Mouse (Mus musculus) lung, postnatal 10 days (tissue): ENCODE data around the gene Kcnj12.

ENCODE experiments used
- DNase-seq: peaks from one replicate; pipeline ENCODE4 v3.0.0; 2021

The Kcnj12 gene

DNA sequence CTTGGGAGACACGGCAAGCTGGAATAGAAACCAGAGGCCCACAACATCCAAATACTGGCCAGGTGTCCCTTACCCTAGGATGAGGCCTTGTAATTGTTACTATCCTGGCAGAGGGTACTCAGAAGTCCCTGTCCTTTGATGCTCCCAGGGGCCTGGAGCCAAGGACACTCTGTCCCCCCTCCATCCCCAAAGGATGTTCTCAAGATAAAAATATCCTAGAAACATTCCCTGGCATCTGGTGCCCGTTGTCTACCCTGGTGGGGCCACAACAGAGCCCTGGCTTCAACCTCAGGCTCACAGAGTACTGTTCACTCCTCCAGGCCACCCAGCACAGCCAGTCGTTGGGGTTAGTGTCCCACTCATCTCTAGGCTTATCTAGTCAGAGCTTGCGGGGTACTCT, 38.3 kb downstream of the Kcnj12 start:
- no peak for DNase-seq

DNA sequence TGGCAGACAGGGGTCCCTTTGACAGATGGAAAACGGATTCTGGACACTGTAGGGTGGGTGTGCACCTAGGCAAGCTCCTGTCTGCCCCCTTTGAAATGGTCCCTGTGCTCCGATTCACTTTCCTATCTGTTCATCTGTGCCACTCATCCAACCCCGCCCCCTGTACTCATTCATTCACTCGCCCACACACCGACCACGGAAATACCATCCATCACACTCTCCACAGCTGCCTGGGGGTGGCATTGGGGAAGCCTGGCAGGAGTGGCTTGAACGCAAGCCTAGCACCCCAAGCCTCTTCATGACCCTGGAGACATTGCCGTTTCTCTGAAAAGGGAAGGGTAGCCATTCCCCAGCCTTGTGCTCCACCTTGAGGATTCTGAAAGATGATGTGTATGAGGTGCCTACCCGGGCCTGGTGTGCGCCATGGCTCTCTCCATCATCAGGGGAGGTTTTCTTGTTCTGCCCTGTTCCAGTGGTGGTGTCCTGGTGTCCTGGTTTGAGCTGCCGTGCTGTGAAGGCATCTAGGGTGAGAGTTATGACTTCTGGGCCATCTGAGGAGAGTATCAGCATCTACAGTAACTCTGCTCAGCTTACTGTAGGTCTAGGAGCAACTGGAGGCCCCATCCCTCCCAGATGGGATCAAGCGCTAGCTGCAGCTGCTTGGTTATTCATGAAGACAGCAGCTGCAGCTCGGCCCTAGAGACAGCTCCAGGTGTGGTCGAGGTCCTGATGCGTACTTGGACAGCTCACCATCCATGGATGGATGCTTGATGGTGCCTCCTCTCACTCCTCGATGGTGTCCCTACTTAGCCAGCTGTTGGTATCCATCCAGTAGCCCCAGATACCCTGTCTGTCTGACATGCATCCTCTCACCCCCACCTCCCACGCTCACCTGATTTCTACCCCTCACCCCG, 40.4 kb downstream of the Kcnj12 start:
- no peak for DNase-seq

DNA sequence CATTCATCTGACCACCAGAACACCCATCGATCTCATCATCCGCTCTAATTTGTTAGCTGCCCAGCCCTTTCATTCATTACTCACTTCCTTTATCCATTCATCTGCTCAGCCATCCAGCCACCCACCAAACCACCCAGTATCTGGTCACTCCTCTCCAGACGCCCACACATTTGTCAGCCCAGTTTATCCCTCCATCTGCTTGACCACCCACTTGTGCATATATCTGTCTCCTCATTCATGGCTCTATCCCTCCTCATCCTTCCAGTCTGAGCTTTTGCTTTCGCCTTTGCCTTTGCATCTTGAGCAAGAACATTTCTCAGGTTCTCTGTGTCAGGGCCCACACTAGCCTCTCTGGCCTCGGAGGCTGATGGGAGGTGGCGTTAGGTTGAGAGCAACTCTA, 41.1 kb downstream of the Kcnj12 start:
- DNase-seq = no peak

DNA sequence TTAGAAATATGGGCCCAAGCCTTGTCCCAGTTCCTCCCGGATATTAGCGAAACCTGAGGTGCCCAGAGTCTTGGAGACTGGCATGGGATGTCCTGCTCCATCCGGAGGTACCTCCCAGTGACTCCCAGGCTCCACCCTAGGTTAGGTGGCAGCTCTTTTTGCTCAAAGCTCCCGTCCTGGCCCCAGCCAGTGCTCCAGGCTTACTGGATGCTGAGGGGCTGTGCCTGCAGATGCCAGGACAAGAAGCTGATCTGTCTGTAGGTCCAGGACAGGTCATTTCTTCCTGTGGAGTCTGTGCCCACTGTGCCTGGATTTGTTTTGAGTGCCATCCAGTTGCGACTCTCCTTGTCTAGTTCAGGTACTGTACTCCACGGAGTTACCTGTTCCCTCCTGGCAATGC, 43.3 kb downstream of the Kcnj12 start:
- no peak for DNase-seq

DNA sequence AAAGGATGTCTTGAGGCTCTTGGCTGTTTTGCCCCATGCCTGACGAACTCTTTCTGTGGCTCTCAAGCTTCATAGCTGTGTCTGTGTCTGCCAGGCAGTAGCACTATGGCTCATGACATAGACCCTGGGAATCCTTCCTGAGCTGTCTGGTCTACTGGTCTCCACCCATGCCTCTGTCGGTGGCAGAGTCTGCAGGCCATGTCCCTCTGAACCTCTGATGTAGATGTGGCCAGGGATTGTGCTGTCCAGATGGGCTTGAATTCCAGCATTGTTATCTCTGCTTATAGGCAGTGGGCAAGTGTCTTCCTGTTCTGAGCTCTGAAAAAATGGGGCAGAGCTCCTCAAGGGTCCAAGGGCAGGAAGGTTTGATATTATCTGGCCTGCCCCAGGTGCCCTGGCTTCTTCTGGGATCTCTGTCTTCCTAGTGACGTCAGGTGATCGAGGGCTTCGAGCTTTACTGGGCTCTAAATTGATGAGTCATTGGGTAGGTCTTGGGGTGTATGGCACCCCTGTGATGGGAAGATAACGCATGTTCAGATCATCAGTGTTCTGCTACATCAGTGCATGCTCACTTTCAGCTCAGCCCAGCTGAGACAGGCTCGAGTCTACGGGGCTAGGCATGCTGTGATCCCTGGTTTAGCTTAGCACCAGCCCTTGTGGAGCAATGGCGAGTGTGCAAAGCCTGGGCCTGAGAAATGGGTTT, 44.9 kb downstream of the Kcnj12 start:
- no peak for DNase-seq

DNA sequence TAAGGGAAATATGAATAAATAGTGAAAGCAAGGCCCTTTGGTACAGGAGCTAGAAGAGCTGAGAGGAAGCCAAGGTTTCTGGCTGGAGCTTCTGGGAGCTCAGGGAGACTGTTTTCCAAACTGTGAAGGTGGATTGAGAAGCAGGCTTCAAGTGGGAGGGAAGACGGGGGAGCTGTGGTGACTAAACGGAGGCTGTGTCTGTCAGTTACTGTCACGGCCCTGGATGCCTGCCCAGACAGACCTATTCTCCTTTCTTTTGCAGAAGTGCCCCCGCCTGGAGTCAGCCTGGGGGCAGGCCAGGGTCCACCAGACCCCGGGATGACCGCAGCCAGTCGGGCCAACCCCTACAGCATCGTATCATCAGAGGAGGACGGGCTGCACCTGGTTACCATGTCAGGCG, 46.5 kb downstream of the Kcnj12 start:
- no peak for DNase-seq

DNA sequence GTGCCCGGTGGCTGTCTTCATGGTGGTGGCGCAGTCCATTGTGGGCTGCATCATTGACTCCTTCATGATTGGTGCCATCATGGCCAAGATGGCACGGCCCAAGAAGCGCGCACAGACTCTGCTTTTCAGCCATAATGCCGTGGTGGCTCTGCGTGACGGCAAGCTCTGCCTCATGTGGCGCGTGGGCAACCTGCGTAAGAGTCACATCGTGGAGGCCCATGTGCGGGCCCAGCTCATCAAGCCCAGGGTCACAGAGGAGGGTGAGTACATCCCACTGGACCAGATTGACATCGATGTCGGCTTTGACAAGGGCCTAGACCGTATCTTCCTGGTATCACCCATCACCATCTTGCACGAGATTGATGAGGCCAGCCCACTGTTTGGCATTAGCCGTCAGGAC, 47.3 kb downstream of the Kcnj12 start:
- DNase-seq = no peak

DNA sequence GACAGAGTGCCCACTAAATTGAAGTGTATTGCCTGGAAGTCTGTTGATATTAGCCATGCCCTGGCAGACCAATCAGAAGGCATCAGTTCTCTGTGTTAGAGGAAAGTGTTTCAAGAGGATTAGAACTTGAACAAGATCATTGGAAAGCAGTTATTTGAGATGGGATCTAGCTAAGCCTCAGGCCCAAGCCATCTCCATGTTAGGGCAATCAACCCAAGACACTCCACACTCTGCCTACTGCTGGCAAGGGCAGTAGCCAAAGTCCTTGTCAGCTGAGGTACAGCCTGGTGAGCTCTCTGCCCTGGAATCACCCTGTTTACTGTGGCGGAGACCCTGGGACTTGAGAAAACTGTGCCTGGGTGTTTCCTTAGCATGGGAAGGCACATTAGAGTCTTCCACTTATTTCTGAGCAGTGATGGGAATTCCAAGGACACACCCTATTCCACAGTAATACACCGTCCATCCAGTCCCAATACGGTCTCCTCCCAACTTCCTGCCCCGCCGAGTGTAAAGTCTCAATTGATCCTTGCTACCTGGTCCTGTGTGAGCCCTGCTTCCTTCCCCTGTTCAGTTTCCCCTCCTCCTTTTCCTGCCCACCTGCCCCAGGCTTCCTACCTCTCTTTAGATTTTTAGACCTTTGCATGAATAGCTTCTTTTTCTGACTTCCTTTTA, 52.4 kb downstream of the Kcnj12 start:
- no peak for DNase-seq

DNA sequence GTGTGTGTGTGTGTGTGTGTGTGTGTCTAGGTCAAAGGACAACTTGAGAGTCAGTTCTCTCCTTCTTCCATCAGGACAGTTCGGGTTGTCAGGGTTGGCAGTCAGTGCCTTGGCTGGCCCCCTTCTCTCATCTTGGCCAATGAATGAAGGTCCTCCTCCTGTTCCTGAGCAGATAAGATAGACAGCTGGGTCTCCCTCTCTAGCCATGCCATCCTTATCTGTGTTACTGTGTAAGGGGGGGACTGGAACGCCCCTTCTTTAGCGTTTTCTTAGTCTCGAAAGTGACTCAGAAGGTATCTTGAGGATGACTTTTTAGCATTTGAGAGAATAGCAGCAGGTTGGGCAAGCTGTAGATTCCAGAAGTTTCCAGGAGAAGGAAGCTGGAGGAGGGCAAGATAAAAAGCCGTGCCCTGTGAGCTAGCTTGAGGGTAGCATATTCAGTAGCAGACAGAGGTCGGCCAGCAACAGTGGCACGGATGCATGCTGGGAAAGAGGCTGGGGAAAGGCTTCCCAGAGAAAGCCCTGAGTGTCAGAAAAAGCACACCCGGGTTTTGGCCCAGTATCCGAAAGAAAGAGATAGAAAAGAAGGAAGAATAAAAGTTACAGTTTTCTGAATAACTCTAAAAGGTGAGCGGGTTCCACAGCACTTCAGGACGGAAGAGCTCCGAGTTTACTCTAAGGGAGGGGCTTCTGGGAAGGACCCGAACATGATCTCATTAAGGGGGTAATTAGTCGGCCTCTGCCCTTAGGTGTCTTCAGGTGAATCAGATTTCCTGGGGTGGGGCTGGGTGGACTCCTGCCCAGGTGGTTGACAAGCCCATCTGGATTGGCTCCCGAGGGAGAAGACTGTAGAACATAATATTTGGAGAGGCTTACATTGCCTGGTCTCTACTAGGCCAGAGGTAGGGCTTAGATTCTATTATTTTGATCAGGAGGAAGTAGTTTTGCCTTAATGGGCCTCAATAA, 53.3 kb downstream of the Kcnj12 start:
- no peak for DNase-seq

DNA sequence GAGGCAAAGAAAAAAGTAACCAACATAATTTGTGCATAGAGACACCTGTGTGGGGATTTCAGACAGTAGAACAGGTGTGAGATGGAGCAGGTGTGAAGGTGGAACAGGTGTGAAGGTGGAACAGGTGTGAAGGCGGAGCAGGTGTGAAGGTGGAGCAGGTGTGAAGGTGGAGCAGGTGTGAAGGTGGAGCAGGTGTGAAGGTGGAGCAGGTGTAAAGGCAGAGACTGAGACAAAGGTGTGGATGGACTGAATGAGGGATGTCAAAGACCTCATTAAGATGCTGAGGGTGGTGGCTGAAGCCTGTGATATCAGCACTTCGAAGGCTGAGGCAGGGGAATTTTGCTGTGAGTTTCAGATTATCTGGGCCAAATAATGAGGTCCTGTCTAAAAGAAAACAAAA, 59.3 kb downstream of the Kcnj12 start:
- no peak for DNase-seq

DNA sequence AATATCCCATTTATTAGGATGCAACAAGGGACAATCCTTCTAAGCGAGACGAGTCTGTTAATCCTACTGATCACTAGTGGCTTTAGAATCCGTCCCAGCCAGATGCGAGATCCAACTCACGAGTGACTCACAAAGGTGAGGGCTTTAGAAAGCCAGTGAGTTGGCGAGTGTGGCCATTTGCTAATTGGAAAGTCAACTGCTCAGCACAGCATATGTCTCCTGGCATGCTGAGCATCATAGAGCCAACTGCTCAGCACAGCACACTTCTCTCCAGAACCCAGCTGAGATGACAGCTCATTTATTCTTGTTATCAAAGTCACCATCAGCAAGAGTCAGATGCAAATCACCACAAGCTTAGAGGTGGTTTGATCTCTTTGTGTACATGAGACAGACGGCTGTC, 67.8 kb downstream of the Kcnj12 start:
- DNase-seq = no peak

DNA sequence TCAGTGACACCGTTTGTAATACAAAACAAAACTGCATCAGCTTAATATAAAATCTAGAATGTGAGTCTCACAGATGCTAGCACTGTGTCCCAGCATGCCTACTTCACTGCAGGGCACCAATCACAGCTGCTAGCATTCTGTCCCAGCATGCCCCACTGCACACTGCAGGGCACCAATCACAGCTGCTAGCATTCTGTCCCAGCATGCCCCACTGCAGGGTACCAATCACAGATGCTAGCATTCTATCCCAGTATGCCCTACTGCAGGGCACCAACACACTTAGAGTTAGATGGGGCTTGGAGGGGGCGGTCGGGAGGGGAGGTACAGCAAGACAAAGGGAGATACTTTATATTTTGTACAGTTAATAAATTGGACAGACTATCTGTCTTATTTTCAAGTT, 68.8 kb downstream of the Kcnj12 start:
- DNase-seq = no peak

DNA sequence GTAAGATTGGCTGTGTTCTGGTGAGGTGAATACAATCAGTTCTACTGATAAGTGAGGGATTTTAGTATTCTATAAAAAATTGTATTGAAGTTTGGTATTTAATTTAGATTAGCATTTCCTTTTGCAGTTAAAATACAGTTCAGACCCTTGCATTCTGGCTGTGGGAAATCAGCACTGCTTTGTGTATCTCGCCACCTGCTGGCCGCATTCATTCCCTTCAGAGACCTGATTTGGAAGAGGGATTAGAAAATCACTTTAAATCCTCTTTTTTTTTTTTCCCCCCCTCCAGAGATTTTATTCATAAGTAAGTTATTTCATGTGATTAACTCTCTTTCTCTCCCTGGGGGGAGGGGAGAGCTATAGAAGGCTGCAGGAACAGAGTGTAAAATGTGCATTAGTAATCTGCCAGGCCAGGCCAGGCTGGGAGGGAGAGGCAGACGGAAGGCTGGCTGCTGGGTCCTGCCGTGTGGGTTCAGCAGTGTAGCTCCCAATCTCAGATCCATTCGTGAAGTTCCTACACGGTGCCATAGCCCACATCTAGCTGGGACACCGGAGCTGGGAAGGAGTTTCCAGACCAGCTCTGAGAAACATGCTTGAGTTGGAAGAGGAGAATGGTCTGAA, 69.4 kb downstream of the Kcnj12 start:
- peak; percentile 84 for DNase-seq

DNA sequence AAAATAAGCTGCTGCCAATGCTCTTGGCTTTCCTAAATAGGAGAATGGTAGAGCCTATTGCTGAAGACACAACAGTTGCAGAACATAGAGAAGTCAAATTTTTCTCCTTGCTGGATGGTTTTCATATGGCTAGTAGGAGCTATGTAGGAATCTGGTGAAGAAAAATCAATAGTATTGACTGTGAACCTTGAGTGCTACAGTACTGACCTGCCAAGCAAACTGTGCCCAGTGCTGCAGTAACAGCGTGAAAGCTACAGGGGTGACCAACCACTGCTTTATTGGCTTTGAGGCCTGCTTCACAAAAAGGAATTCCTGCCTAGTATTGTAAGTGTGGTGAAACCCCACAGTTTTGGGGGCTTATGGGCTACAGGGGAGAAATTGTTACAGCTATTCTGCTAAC, 75.7 kb downstream of the Kcnj12 start:
- no peak for DNase-seq

DNA sequence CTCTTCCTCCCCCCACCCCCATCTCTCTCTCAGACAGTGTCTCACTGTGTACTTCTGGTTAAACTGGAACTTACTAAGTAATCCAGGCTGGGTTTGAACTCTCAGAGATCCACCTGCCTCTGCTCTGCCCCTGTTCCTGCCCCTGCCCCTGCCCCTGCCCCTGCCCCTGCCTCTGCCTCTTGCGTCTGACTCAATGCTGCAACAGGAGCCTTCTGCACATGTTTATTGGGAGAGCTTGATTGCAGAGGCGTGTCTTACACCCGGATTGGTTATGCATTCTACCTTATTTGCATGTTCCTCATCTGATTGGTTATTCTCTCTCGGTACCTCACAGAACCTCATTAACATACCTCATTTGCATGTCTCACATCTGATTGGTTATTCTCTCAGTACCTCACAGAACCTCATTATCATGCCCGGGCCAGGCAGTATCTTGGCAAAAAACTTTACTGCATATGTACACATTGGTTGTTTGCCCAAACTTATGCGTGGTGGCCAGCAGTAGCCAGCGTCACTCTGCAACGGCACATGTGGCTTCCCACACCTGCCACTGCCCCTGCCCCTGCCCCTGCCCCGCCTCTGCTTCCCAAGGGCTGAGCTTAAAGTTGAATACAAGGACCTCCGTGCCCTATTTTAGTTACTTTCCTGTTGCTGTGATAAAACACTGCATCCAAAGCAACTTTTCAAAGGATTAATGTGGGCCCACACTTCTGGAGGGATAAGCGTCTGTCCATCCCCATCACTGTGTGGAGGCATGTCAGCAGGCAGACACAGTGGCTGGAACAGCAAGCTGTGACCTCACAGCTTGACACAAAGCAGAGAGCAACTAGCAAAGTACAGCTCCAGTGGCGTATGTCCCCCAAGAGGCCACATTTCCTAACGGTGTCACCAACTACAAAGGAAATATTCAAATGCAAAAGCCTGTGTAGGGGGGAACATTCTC, 80.3 kb downstream of the Kcnj12 start:
- DNase-seq = no peak

DNA sequence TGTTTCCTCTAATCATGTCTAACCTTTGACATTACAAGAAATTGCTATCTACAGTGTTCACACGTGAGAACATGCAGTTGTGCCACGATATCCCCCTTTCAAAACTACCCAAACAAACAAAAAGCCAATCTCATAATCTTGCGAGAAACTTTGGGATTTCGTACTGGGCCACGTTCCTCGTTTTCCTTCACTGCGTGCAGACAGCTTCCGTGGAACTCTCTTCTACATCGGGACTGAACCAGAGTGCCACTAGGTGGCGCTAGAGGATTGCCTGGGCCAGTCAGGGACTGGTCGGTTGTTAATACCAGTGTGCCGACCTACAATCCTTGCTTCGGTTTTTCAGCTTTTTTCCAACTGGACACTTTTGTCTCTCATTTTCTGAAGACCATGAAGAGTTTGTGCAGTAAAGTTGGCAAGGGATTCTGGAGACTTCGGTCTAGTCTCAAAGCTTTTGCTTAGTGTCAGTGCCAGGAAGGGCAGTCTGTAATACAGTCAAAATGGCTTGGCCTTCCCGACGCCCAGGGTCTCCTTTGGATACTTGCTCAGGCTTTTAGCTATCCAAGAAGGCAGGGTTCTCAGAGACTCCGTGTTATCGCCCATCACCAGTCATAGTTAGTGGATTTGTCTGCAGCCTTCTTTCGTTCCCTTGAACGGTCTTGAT, 82.0 kb downstream of the Kcnj12 start:
- DNase-seq = peak; percentile 94

DNA sequence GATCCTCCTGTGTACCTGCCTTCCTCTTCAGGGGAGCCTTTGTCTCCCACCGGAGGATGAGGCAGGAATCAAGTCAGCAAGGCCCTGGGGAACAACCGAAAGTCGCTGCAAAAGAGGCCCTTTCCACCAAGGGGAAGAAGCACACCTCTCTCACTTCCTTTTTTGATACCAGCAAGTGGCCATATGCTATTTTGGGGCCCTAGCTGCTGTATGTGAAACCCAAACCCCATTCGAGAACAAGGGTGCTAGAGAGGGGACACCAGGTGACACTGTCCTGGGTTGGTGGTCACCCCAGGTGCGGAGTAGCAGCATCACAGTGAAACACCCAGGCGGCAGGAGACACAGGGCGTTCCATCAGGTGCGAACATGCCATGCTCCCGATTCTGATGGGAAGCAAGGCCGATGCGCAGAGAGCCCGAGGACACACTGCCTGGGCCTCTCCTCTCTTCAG, 86.6 kb downstream of the Kcnj12 start:
- DNase-seq = no peak

DNA sequence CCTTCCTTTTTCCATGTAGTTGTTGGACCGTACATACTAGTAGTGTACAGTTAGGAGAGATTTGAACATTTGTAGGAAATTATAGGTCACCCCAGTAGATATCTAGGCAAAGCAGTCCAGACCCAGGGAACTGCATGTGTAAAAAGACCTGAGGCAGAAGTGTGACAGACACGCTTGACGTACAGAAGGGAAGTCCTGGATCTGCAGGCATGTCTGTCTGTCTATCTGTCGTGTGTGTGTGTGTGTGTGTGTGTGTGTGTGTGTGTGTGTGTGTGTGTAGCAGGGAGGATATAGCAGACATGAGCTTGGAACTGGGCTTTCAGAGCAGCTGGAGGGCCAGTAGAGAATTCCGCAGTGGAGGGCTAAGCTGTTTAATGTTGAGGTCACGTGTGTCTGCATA, 87.3 kb downstream of the Kcnj12 start:
- DNase-seq = no peak

DNA sequence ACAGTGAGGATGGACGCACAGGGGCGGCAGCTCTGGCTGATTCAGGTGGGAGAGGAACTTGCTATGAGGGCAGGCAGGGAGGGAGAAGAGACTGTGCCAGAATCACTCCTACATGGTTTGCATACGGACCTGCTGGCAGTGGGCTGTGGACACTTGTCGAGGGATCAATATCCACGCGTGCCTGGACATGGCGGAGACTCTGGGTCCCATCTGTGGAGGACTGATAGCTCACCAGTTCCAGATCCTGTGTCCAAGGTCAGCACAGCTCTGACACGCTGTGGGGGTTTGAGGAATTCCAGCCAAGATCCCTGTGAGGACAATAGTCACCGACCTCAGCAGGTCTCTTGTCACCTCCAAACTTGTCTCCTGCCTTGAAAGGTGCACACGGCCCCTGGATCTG, 87.7 kb downstream of the Kcnj12 start:
- no peak for DNase-seq

DNA sequence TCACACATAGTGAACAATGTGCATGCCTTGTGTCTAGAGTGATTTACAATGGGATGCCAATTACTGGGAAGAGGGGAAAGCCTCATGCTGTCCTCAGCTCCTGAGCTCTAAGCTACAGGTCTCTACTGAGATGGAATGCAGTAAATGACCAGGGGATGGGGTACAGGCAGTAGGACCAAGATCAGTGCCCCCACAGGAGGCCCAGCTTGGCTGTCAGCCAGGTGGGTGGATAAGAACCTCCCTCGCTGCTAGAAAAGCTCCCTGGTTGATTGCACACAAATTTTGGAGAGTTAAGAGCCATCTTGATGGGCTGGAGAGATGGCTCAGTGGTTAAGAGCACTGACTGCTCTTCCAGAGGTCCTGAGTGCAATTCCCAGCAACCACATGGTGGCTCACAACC, 88.6 kb downstream of the Kcnj12 start:
- DNase-seq = no peak
